Comparison of ENCODE assay signal across 9 mouse cellular contexts in the genomic region with DNA sequence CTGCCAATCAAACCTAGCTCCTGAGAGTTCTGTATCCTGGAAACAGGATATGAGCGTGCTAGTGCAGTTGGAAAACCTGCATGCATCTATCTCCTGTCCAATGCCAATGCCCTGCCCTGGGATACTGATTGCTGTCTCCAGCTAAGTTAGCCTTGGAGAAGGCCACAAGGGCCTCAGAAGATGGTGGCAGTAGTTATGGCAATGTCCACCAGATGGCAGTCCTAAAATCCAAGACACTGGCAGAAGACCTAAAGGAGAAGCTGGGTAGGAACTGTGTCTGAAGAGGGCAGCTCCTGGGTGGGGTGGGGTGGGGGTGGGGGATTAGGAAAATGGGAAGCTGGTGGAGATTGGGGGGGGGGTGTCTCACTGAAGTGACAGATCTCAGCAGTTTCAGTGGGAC. TPM values are rescaled to one million over a fixed set of nuclear protein-coding genes. Genes with fewer than 3 reads are reported as not detected.
DNase-seq lines count a peak whose midpoint lies in the region; ATAC-seq and TF ChIP-seq lines count a peak whose summit lies in the region.
"Had no signal": no experiment of that assay in that cellular context is flagged by ENCODE, and none has a peak within 500 bp of the region (broad histone marks: within the 10 kb centered on the region; RNA-seq: fewer than 3 reads in every experiment).

No protein-coding gene starts in this region.

- no peak overlapping the region for H3K27ac ChIP-seq in forebrain, embryonic 14.5 days (ENCODE audit: low read depth, low read length)
- H3K27ac ChIP-seq in forebrain, embryonic 11.5 days (ENCODE audit: low read depth, low read length), result no peak overlapping the region
- no peak overlapping the region for H3K27ac ChIP-seq in midbrain, embryonic 14.5 days (replicated peaks; ENCODE audit: low read depth, low read length)
- no peak overlapping the region for H3K27ac ChIP-seq in midbrain, embryonic 13.5 days
- no peak overlapping the region for H3K27ac ChIP-seq in embryonic facial prominence, embryonic 10.5 days (replicated peaks)
- no peak overlapping the region for H3K27ac ChIP-seq in small intestine, adult 2 months (ENCODE audit: insufficient read depth, low read depth, low read length)
- H3K27ac ChIP-seq: heart, embryonic 15.5 days had no signal

- no peaks in the 10 kb centered on the region for H3K27me3 ChIP-seq in forebrain, embryonic 14.5 days (replicated peaks; ENCODE audit: control insufficient read depth, insufficient read depth, low read length)
- 0 out of 2 replicates have a peak, but pooled peaks cover 2% of the 10 kb centered on the region for H3K27me3 ChIP-seq in forebrain, embryonic 11.5 days (ENCODE audit: control insufficient read depth, insufficient read depth, low read length)
- H3K27me3 ChIP-seq in midbrain, embryonic 14.5 days (ENCODE audit: control insufficient read depth, insufficient read depth, low read length), result no peaks in the 10 kb centered on the region
- H3K27me3 ChIP-seq in midbrain, embryonic 13.5 days, result peaks cover 15% of the 10 kb centered on the region; the same call in 1 of the 2 replicates
- peaks cover 88% of the 10 kb centered on the region for H3K27me3 ChIP-seq in embryonic facial prominence, embryonic 10.5 days (replicated peaks; ENCODE audit: low read depth, poor library complexity, severe bottlenecking)
- H3K27me3 ChIP-seq in small intestine, adult 2 months (ENCODE audit: control insufficient read depth, insufficient read depth, low read length), result peaks cover 6% of the 10 kb centered on the region; the same call in 1 of the 2 replicates

- no peak overlapping the region for H3K9ac ChIP-seq in forebrain, embryonic 14.5 days (ENCODE audit: low read length)
- no peak overlapping the region for H3K9ac ChIP-seq in forebrain, embryonic 11.5 days (ENCODE audit: low read length)
- H3K9ac ChIP-seq in midbrain, embryonic 14.5 days (replicated peaks; ENCODE audit: low read length), result no peak overlapping the region
- no peak overlapping the region for H3K9ac ChIP-seq in midbrain, embryonic 13.5 days (replicated peaks)
- H3K9ac ChIP-seq: heart, embryonic 15.5 days had no signal

- no peak for TF ChIP-seq POLR2A in small intestine, adult 2 months (IDR thresholded peaks at IDR 0.05; ENCODE audit: low read depth, low read length)

- TF ChIP-seq CTCF in small intestine, adult 2 months (IDR thresholded peaks at IDR 0.05; ENCODE audit: extremely low read depth, insufficient read length, insufficient replicate concordance, low read depth, low read length), result peak; percentile 41; the same call in 1 of the 2 replicates

- no peaks in the 10 kb centered on the region for H3K9me3 ChIP-seq in forebrain, embryonic 14.5 days (replicated peaks; ENCODE audit: control insufficient read depth, low read length)
- no peaks in the 10 kb centered on the region for H3K9me3 ChIP-seq in forebrain, embryonic 11.5 days (ENCODE audit: control insufficient read depth, low read length)
- H3K9me3 ChIP-seq in midbrain, embryonic 14.5 days (ENCODE audit: control insufficient read depth, low read length), result no peaks in the 10 kb centered on the region
- H3K9me3 ChIP-seq in midbrain, embryonic 13.5 days, result no peaks in the 10 kb centered on the region
- H3K9me3 ChIP-seq in embryonic facial prominence, embryonic 10.5 days, result no peaks in the 10 kb centered on the region
- H3K9me3 ChIP-seq: heart, embryonic 15.5 days had no signal

- DNase-seq in forebrain, embryonic 14.5 days (ENCODE audit: low spot score), result peak; percentile 28
- no peak for DNase-seq in forebrain, embryonic 11.5 days (ENCODE audit: low spot score)
- peak; percentile 63 for DNase-seq in midbrain, embryonic 14.5 days
- DNase-seq in adrenal gland, adult (ENCODE audit: inconsistent age in 2 of 2, low spot score in 1 of 2), result peak; percentile 27 to 75
- peak; percentile 26 for DNase-seq in embryonic facial prominence, embryonic 10.5 days (ENCODE audit: low spot score)
- DNase-seq in layer of hippocampus, postnatal 14 days (ENCODE audit: low spot score in 2 of 2), result peak; percentile 15 to 25

- 83% methylated on average over 1 of the region's 1 CpGs for WGBS in forebrain, embryonic 14.5 days
- WGBS in forebrain, embryonic 11.5 days, result 81% methylated on average over 1 of the region's 1 CpGs
- 56% methylated on average over 1 of the region's 1 CpGs for WGBS in midbrain, embryonic 14.5 days
- WGBS in midbrain, embryonic 13.5 days, result 59% methylated on average over 1 of the region's 1 CpGs
- WGBS in embryonic facial prominence, embryonic 10.5 days, result 57% methylated on average over 1 of the region's 1 CpGs
- WGBS in small intestine, adult 2 months, result 57% methylated on average over 1 of the region's 1 CpGs

- no peak for ATAC-seq in forebrain, embryonic 14.5 days
- no peak for ATAC-seq in forebrain, embryonic 11.5 days (replicated peaks; ENCODE audit: low FRiP score)
- ATAC-seq in midbrain, embryonic 14.5 days (ENCODE audit: low FRiP score, low TSS enrichment), result no peak
- ATAC-seq in midbrain, embryonic 13.5 days, result no peak

- H3K4me3 ChIP-seq in forebrain, embryonic 14.5 days (ENCODE audit: low read depth, low read length), result no peak overlapping the region
- no peak overlapping the region for H3K4me3 ChIP-seq in forebrain, embryonic 11.5 days (ENCODE audit: low read depth, low read length)
- H3K4me3 ChIP-seq in midbrain, embryonic 14.5 days (replicated peaks; ENCODE audit: low read depth, low read length), result no peak overlapping the region
- no peak overlapping the region for H3K4me3 ChIP-seq in midbrain, embryonic 13.5 days (replicated peaks)
- H3K4me3 ChIP-seq in embryonic facial prominence, embryonic 10.5 days, result no peak overlapping the region
- H3K4me3 ChIP-seq in small intestine, adult 2 months (ENCODE audit: low read depth, low read length), result no peak overlapping the region
- H3K4me3 ChIP-seq: heart, embryonic 15.5 days had no signal

- H3K4me1 ChIP-seq in forebrain, embryonic 14.5 days (ENCODE audit: control insufficient read depth, insufficient read depth, low read length), result no peaks in the 10 kb centered on the region
- H3K4me1 ChIP-seq in forebrain, embryonic 11.5 days (replicated peaks; ENCODE audit: control insufficient read depth, insufficient read depth, low read length), result peaks cover 7% of the 10 kb centered on the region
- H3K4me1 ChIP-seq in midbrain, embryonic 14.5 days (ENCODE audit: control insufficient read depth, insufficient read depth, low read length), result peaks cover 10% of the 10 kb centered on the region; the same call in 1 of the 2 replicates
- H3K4me1 ChIP-seq in midbrain, embryonic 13.5 days (replicated peaks), result peaks cover 10% of the 10 kb centered on the region
- H3K4me1 ChIP-seq in embryonic facial prominence, embryonic 10.5 days, result peaks cover 32% of the 10 kb centered on the region
- H3K4me1 ChIP-seq in small intestine, adult 2 months (ENCODE audit: control insufficient read depth, insufficient read depth, insufficient read length, low read length), result no peaks in the 10 kb centered on the region

- no peak overlapping the region for H3K4me2 ChIP-seq in forebrain, embryonic 14.5 days (ENCODE audit: low read length)
- H3K4me2 ChIP-seq in forebrain, embryonic 11.5 days (ENCODE audit: low read depth, low read length, severe bottlenecking), result no peak overlapping the region
- no peak overlapping the region for H3K4me2 ChIP-seq in midbrain, embryonic 14.5 days (ENCODE audit: low read length)
- no peak overlapping the region for H3K4me2 ChIP-seq in midbrain, embryonic 13.5 days (replicated peaks)
- H3K4me2 ChIP-seq: heart, embryonic 15.5 days had no signal

- no peaks in the 10 kb centered on the region for H3K36me3 ChIP-seq in forebrain, embryonic 14.5 days (ENCODE audit: control insufficient read depth, insufficient read depth, low read length)
- H3K36me3 ChIP-seq in forebrain, embryonic 11.5 days (ENCODE audit: control insufficient read depth, insufficient read depth, low read length), result no peaks in the 10 kb centered on the region
- no peaks in the 10 kb centered on the region for H3K36me3 ChIP-seq in midbrain, embryonic 14.5 days (ENCODE audit: control insufficient read depth, insufficient read depth, low read length)
- no peaks in the 10 kb centered on the region for H3K36me3 ChIP-seq in midbrain, embryonic 13.5 days
- no peaks in the 10 kb centered on the region for H3K36me3 ChIP-seq in embryonic facial prominence, embryonic 10.5 days (replicated peaks)
- no peaks in the 10 kb centered on the region for H3K36me3 ChIP-seq in small intestine, adult 2 months (ENCODE audit: control insufficient read depth, insufficient read depth, low read length)
- H3K36me3 ChIP-seq: heart, embryonic 15.5 days had no signal

RNA-seq across cellular contexts. Expression of gene Tlx1, which starts 33.7 kb away (rescaled TPM):
- polyA plus RNA-seq in forebrain, embryonic 14.5 days (2014; fragmentation: Nextera tagmentation; extraction: Ambion mirVana), result not detected in 2 replicates
- not detected in 2 replicates for polyA plus RNA-seq in forebrain, embryonic 11.5 days (2014; fragmentation: Nextera tagmentation; extraction: Ambion mirVana)
- not detected in 2 replicates for polyA plus RNA-seq in midbrain, embryonic 14.5 days (2014; fragmentation: Nextera tagmentation; extraction: Ambion mirVana)
- polyA plus RNA-seq in midbrain, embryonic 13.5 days (2015; fragmentation: Nextera tagmentation; extraction: Ambion mirVana), result 0.07 TPM in 1 of 2 replicates, not detected in the other
- polyA plus RNA-seq in embryonic facial prominence, embryonic 10.5 days (2016; fragmentation: Nextera tagmentation; extraction: Ambion mirVana), result 3.1 and 3.3 TPM in 2 replicates
- not detected for total RNA-seq in layer of hippocampus, postnatal 14 days (2021)
- polyA plus RNA-seq in small intestine, adult 2 months (2012; rRNA removed), result not detected in 2 replicates

RNA-seq across cellular contexts. Expression of gene Kazald1, which starts 41.8 kb away (rescaled TPM):
- 1.1 TPM in 2 replicates for polyA plus RNA-seq in forebrain, embryonic 14.5 days (2014; fragmentation: Nextera tagmentation; extraction: Ambion mirVana)
- 0.20 and 0.31 TPM in 2 replicates for polyA plus RNA-seq in forebrain, embryonic 11.5 days (2014; fragmentation: Nextera tagmentation; extraction: Ambion mirVana)
- 0.72 and 1.4 TPM in 2 replicates for polyA plus RNA-seq in midbrain, embryonic 14.5 days (2014; fragmentation: Nextera tagmentation; extraction: Ambion mirVana)
- 0.94 and 1.1 TPM in 2 replicates for polyA plus RNA-seq in midbrain, embryonic 13.5 days (2015; fragmentation: Nextera tagmentation; extraction: Ambion mirVana)
- 3.7 and 6.7 TPM in 2 replicates for polyA plus RNA-seq in embryonic facial prominence, embryonic 10.5 days (2016; fragmentation: Nextera tagmentation; extraction: Ambion mirVana)
- total RNA-seq in layer of hippocampus, postnatal 14 days (2021), result 1 to 10 TPM in 1 of 2 experiments, under 1 TPM in 1; 0.94 to 1.6 TPM
- polyA plus RNA-seq in small intestine, adult 2 months (2012; rRNA removed), result 2.2 and 2.4 TPM in 2 replicates
